Mouse (Mus musculus): ENCODE measurements around the gene Rnf38.

Gene Rnf38

GRCm38 (mm10) chr4:44224141-44224540 lies 9.4 kb downstream of the Rnf38 start:
- DNase-seq (ENCODE audit: low spot score in 2 of 2), result no peak

- no peak for DNase-seq (ENCODE audit: low spot score in 2 of 2)
Observed at GRCm38 (mm10) chr4:44223444-44223843, 10.1 kb downstream of the Rnf38 start.

- no peak for DNase-seq (ENCODE audit: low spot score in 2 of 2)
Observed at GRCm38 (mm10) chr4:44216797-44217442, 16.7 kb downstream of the Rnf38 start.

GRCm38 (mm10) chr4:44199968-44200367 lies 33.6 kb downstream of the Rnf38 start:
- no peak for DNase-seq (ENCODE audit: low spot score in 2 of 2)

- DNase-seq (ENCODE audit: low spot score in 2 of 2), result no peak
Observed at GRCm38 (mm10) chr4:44187431-44187830, 46.2 kb downstream of the Rnf38 start.

GRCm38 (mm10) chr4:44183862-44184261 lies 49.7 kb downstream of the Rnf38 start:
- DNase-seq (ENCODE audit: low spot score in 2 of 2), result no peak

GRCm38 (mm10) chr4:44179748-44180147 lies 53.8 kb downstream of the Rnf38 start:
- DNase-seq (ENCODE audit: low spot score in 2 of 2), result peak in 1 of 2 experiments; percentile 23

GRCm38 (mm10) chr4:44173177-44173576 lies 60.4 kb downstream of the Rnf38 start:
- peak in 1 of 2 experiments; percentile 29 for DNase-seq (ENCODE audit: low spot score in 2 of 2)

GRCm38 (mm10) chr4:44172676-44173075 lies 60.9 kb downstream of the Rnf38 start:
- DNase-seq (ENCODE audit: low spot score in 2 of 2), result no peak

GRCm38 (mm10) chr4:44169884-44170283 lies 63.7 kb downstream of the Rnf38 start:
- DNase-seq (ENCODE audit: low spot score in 2 of 2), result no peak

GRCm38 (mm10) chr4:44168816-44169215 lies 64.8 kb downstream of the Rnf38 start:
- DNase-seq (ENCODE audit: low spot score in 2 of 2), result no peak

- peak; percentile 87 to 97 for DNase-seq (ENCODE audit: low spot score in 2 of 2)
Observed at GRCm38 (mm10) chr4:44168231-44168647, 65.3 kb downstream of the Rnf38 start.

GRCm38 (mm10) chr4:44167397-44168121 lies 66.0 kb downstream of the Rnf38 start:
- DNase-seq (ENCODE audit: low spot score in 2 of 2), result peak; percentile 71 to 74

GRCm38 (mm10) chr4:44166702-44167396 lies 66.7 kb downstream of the Rnf38 start:
- DNase-seq (ENCODE audit: low spot score in 2 of 2), result no peak

- DNase-seq (ENCODE audit: low spot score in 2 of 2), result no peak
Observed at GRCm38 (mm10) chr4:44164621-44165020, 69.0 kb downstream of the Rnf38 start.

GRCm38 (mm10) chr4:44163034-44163433 lies 70.6 kb downstream of the Rnf38 start:
- DNase-seq (ENCODE audit: low spot score in 2 of 2), result no peak

GRCm38 (mm10) chr4:44160990-44161689 lies 72.4 kb downstream of the Rnf38 start:
- DNase-seq (ENCODE audit: low spot score in 2 of 2), result no peak

GRCm38 (mm10) chr4:44159839-44160238 lies 73.8 kb downstream of the Rnf38 start:
- DNase-seq (ENCODE audit: low spot score in 2 of 2), result no peak

- no peak for DNase-seq (ENCODE audit: low spot score in 2 of 2)
Observed at GRCm38 (mm10) chr4:44156481-44156880, 77.1 kb downstream of the Rnf38 start.

- DNase-seq (ENCODE audit: low spot score in 2 of 2), result no peak
Observed at GRCm38 (mm10) chr4:44154884-44155283, 78.7 kb downstream of the Rnf38 start.

GRCm38 (mm10) chr4:44152904-44153303 lies 80.7 kb downstream of the Rnf38 start:
- no peak for DNase-seq (ENCODE audit: low spot score in 2 of 2)

GRCm38 (mm10) chr4:44126805-44127204 lies 106.8 kb downstream of the Rnf38 start:
- DNase-seq (ENCODE audit: low spot score in 2 of 2), result no peak

Data from urinary bladder, adult 18-20 months (tissue).